Mouse (Mus musculus) frontal cortex, adult (tissue): Measurements from ENCODE around the gene Wnt6.

Source experiments
- ATAC-seq: cut with Nextera tagmentation; 2 replicates; pipeline ENCODE4 v1.9.2; 2017; ENCODE audit warnings: mild to moderate bottlenecking, moderate library complexity, mixed read lengths; ENCODE audit not compliant: low TSS enrichment

Gene Wnt6

DNA sequence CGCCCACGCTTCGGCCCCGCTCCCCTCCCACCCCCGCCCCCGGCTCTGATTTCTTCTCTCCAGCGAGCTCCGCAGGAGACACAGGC is at the start of gene Wnt6:
Gene Wnt6, plus strand, starts transcription at position 48 of the 86 bp plus-strand sequence.
- no peak for ATAC-seq

GRCm38 (mm10) chr1:74723748-74724147 is 47.9 kb upstream of the Wnt6 start:
- ATAC-seq, result no peak

- no peak for ATAC-seq
Observed at GRCm38 (mm10) chr1:74726114-74726513, 45.6 kb upstream of the Wnt6 start.

GRCm38 (mm10) chr1:74726674-74727073 is 45.0 kb upstream of the Wnt6 start:
- no peak for ATAC-seq

GRCm38 (mm10) chr1:74728446-74728845 is 43.2 kb upstream of the Wnt6 start:
- no peak for ATAC-seq

DNA sequence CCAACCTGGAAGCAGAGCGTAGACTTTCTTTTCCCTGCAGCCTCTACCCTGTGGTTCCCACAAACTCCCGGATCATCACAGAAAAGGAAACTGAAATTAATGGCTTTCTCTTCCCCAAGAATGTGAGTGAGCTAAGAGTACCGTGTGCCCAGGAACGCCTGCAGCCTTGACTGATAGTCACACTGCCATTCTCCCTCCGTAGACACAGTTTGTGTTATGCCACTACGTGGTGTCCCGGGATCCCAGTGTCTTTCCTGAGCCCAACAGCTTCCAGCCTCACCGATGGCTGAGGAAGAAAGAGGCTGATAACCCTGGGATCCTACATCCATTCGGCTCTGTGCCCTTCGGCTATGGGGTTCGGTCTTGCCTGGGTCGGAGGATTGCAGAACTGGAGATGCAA is 34.7 kb upstream of the Wnt6 start:
- ATAC-seq, result no peak

DNA sequence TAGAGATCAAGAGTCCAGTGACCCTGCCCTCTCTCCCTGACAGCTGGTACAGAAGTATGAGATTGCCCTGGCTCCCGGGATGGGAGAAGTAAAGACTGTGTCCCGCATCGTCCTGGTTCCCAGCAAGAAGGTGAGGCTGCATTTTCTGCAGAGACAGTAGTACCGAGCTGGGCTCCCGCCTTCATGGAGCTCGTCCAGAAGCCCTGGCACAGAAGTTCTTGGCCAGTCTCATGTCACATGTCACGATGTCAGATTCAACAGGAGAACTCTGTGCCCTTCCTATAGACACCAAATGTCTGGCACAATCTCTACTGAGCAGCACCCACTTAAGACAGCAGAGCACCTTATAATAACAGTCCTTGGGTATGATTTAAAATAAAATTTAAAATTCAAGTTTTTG is 34.2 kb upstream of the Wnt6 start:
- no peak for ATAC-seq

GRCm38 (mm10) chr1:74740846-74741245 is 30.8 kb upstream of the Wnt6 start:
- no peak for ATAC-seq

- ATAC-seq, result no peak
Observed at GRCm38 (mm10) chr1:74747335-74747734, 24.4 kb upstream of the Wnt6 start.

GRCm38 (mm10) chr1:74748643-74749271 is 22.9 kb upstream of the Wnt6 start, which contains the start of gene Prkag3:
TSS of gene Prkag3 (minus strand) at chr1:74749221.
- peak; percentile 67; the same call in 1 of the 2 replicates for ATAC-seq

DNA sequence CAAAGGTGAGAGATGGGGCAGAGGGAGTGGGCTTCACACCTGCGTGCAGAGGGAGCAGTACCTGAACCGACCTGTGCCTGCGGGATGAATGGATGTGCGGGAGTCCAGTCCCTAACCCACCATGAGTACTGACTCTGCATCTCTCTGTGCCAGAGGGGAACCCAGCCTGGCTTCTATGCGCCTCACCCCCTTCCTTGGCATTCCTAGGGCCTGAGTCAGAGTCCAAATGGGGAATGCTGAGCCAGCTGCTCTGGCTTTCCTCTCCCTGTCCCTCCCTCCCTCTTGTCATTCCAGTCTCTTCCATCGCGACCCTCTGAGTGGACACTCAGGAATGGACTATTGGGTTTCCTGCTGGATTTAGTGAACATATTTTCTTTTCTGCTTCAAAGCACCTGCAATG is 22.4 kb upstream of the Wnt6 start:
- no peak for ATAC-seq

- ATAC-seq, result 0 out of 2 replicates have a peak, but pooled peaks have one; percentile 31
Observed at GRCm38 (mm10) chr1:74750683-74751082, 21.0 kb upstream of the Wnt6 start.

DNA sequence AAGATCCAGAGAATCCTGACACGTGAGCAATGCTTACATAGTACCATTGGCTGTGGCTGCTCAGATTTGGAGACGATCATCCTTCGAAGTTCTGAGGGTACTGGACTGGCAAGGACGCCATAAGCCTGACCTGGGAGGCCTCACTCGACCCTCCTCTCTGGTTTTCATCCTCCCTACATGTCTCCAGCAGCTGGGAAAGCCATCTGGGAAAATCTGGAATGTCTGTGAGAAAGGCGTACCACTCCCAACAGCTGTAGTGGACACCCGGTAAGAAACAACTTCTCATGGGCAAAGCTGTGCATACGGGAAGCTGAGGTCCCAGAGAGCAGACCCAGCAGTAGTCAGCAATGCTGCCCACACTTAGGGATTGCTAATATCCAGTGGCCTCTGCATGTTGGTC is 19.5 kb upstream of the Wnt6 start:
- no peak for ATAC-seq

GRCm38 (mm10) chr1:74752833-74753232 is 18.9 kb upstream of the Wnt6 start:
- no peak for ATAC-seq

- no peak for ATAC-seq
Observed at GRCm38 (mm10) chr1:74753266-74753974, 18.3 kb upstream of the Wnt6 start.

GRCm38 (mm10) chr1:74754175-74754785 is 17.4 kb upstream of the Wnt6 start:
- ATAC-seq, result no peak

DNA sequence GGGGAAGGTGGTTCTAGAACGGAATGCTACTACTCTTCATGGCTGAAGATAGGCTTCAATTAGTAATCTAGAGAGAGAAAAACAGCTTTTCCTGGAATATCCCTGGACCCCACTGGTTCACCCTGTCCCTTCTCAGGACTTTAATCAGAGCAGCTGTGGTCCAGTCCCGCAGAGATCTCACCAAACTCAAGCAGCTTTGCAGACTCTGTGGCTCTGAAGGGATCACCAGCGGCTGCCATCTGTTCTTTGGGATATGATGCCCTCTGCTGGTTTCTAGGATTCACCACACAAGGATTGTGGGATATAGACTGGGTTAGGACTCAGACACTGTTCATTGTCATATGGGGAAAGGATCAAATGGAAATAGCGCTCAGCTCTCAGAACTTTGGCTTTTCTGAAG is 11.9 kb upstream of the Wnt6 start:
- ATAC-seq, result peak; percentile 88; the same call in 1 of the 2 replicates

GRCm38 (mm10) chr1:74763081-74763480 is 8.6 kb upstream of the Wnt6 start:
- peak; percentile 86 for ATAC-seq

GRCm38 (mm10) chr1:74770727-74771466 is 795 bp upstream of the Wnt6 start:
- ATAC-seq, result no peak

GRCm38 (mm10) chr1:74771467-74771844 is 236 bp upstream of the Wnt6 start:
- no peak for ATAC-seq

- peak; percentile 15; the same call in 1 of the 2 replicates for ATAC-seq
Observed at GRCm38 (mm10) chr1:74771931-74772620, 384 bp downstream of the Wnt6 start.

DNA sequence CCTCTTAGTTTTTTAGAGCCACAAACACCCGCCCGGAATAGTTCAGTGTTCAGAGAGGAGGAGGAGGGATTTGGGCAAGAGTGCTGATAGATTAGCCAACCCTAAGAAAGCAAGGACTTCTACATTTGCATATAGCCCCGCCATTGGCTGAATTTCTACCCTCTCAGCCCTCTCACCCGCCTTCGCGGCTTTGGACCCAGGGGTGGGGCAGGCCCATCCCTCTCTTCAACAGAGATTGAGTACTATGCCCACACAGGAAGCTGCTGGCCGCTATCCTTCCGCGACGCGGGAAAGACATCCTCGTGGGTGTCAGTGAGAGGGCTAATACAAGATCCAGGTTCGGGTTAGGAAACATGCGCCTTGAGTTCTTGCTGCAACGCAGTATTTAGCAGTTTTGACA is 1.4 kb downstream of the Wnt6 start:
- ATAC-seq, result peak; percentile 78
